Mouse (Mus musculus) limb, embryonic 11.5 days (tissue): ENCODE results near the gene Pfkfb4. TPM values are rescaled to one million over a fixed set of nuclear protein-coding genes. Genes with fewer than 3 reads are reported as not detected.

Experiments used
- ATAC-seq: fragments of 200-750 bp; cut with Nextera tagmentation; 2 replicates; pipeline ENCODE4 v1.8.0; 2017; ENCODE audit warnings: low read depth; ENCODE audit not compliant: insufficient number of reproducible peaks, low FRiP score, low TSS enrichment
- DNase-seq: peaks from one replicate; pipeline ENCODE4 v3.0.0-alpha.2; 2015; ENCODE audit warnings: low spot score
- H3K27ac ChIP-seq: fragments of 300-500 bp; sonication (generic); replicated peaks from 2 replicates; pipeline ENCODE4 v1.5.1; 2014; ENCODE audit warnings: low read depth, mild to moderate bottlenecking, low read length
- H3K27me3 ChIP-seq: fragments of 300-500 bp; sonication (generic); 2 replicates; pipeline ENCODE4 v1.6.1; 2014; ENCODE audit warnings: mild to moderate bottlenecking, low read length, mixed read lengths; ENCODE audit not compliant: control insufficient read depth, insufficient read depth
- H3K36me3 ChIP-seq: fragments of 300-500 bp; sonication (generic); 2 replicates; pipeline ENCODE4 v1.6.1; 2014; ENCODE audit warnings: mild to moderate bottlenecking, low read length, moderate library complexity, mixed read lengths; ENCODE audit not compliant: control insufficient read depth, insufficient read depth
- H3K4me1 ChIP-seq: fragments of 300-500 bp; sonication (generic); 2 replicates; pipeline ENCODE4 v1.6.1; 2014; ENCODE audit warnings: low read length, mixed read lengths; ENCODE audit not compliant: control insufficient read depth, insufficient read depth
- H3K4me2 ChIP-seq: fragments of 300-500 bp; sonication (generic); 2 replicates; pipeline ENCODE4 v1.6.1; 2014; ENCODE audit warnings: low read depth, mild to moderate bottlenecking, moderate library complexity; ENCODE audit not compliant: severe bottlenecking
- H3K4me3 ChIP-seq: fragments of 300-500 bp; sonication (generic); 2 replicates; pipeline ENCODE4 v1.5.1; 2014; ENCODE audit warnings: low read depth, low read length
- H3K9ac ChIP-seq: fragments of 300-500 bp; sonication (generic); 2 replicates; pipeline ENCODE4 v1.6.1; 2014; ENCODE audit warnings: mild to moderate bottlenecking, low read length
- H3K9me3 ChIP-seq: fragments of 300-500 bp; sonication (generic); 2 replicates; pipeline ENCODE4 v1.6.1; 2016; ENCODE audit warnings: low read length; ENCODE audit not compliant: control insufficient read depth
- WGBS: fragments of 180-500 bp; shearing (Covaris S2); extraction: QIAGEN DNeasy Blood & Tissue Kit; methylation state at CpG from one replicate; pipeline ENCODE4 v1.1.7; 2014; 5-methylcytosine and 5-hydroxymethylcytosine counted together
- polyA plus RNA-seq: library from polyadenylated mRNA; unstranded; fragments of >200 nt; fragmentation: Nextera tagmentation; extraction: Ambion mirVana; gene quantifications from 2 replicates; pipeline ENCODE4 v1.2.1, GENCODE M21; 2014

Pfkfb4 gene
- polyA plus RNA-seq, 1 experiment from 2014 or later, result 9.4 TPM

- Histone ChIP-seq H3K27me3 (no peaks in the 10 kb centered on the region), H3K4me1 (peaks cover 11% of the 10 kb centered on the region), H3K36me3 (peaks cover 11% of the 10 kb centered on the region; the same call in 1 of the 2 replicates), H3K9me3 (no peaks in the 10 kb centered on the region), H3K4me3 (no peak overlapping the region), H3K4me2 (peak overlapping the region; percentile 24; the same call in 1 of the 2 replicates), H3K27ac (0 out of 2 replicates have a peak overlapping the region, but pooled peaks have one; percentile 30), H3K9ac (no peak overlapping the region)
- WGBS, result 87% methylated on average over 12 of the region's 12 CpGs
- DNase-seq (no peak), ATAC-seq (no peak)
Observed at GRCm38 (mm10) chr9:109055271-109056030, 63.9 kb downstream of the Pfkfb4 start.

GRCm38 (mm10) chr9:109056081-109056690 lies 64.6 kb downstream of the Pfkfb4 start:
- H3K27me3 ChIP-seq, result no peaks in the 10 kb centered on the region
- H3K9me3 ChIP-seq, result no peaks in the 10 kb centered on the region
- H3K4me1 ChIP-seq, result peaks cover 11% of the 10 kb centered on the region
- no peak overlapping the region for H3K4me3 ChIP-seq
- 93% methylated on average over 17 of the region's 17 CpGs for WGBS
- DNase-seq (no peak), ATAC-seq (no peak)
- H3K27ac ChIP-seq, result no peak overlapping the region
- no peak overlapping the region for H3K9ac ChIP-seq
- no peak overlapping the region for H3K4me2 ChIP-seq
- H3K36me3 ChIP-seq, result peaks cover 11% of the 10 kb centered on the region; the same call in 1 of the 2 replicates

DNA sequence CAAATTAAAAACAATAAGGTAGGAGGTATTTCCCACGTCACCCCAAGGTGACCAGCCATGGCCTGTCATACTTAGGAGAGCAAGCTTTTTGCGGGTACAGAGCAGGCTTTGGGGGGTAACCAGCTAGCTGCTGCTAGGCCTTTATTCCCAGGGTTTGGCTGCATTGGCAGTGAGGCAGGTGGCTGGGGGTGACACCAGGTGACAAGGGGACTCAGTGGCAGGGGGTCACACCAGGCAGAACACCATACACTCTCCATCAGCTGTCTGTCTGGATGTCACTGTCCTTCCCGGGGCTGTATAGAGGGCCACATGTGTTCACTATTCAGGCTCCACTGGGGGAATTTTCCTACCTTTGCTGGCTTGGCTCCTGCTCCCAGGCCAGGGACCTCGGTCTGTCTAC lies 65.3 kb downstream of the Pfkfb4 start:
- Histone ChIP-seq H3K9ac (no peak overlapping the region), H3K27ac (no peak overlapping the region), H3K27me3 (no peaks in the 10 kb centered on the region), H3K4me3 (no peak overlapping the region), H3K9me3 (no peaks in the 10 kb centered on the region), H3K4me2 (no peak overlapping the region), H3K36me3 (peaks cover 11% of the 10 kb centered on the region; the same call in 1 of the 2 replicates), H3K4me1 (peaks cover 11% of the 10 kb centered on the region)
- DNase-seq (no peak), ATAC-seq (no peak)
- whole genome bisulfite sequencing, result 84% methylated on average over 4 of the region's 4 CpGs

DNA sequence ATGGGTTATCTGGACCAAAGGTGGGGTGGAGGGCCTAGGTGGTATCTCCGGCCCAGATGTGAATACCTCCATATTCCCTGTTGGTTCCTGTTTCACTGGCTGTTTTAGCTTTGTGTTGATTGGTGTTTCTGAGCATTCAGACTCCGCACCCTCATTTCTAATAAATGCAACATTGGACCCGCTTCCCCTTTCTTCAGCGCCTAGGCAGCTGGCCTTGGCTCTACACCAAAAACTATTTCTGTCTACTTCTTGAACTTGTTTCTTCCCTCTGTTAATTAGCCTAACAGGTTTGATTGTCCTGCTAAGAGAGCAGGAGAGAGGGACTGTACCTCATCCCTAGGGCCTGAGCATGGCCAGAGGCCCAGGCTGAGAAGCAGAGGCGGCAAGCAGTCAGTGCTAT lies 66.0 kb downstream of the Pfkfb4 start:
- Histone ChIP-seq H3K36me3 (peaks cover 11% of the 10 kb centered on the region; the same call in 1 of the 2 replicates), H3K27ac (no peak overlapping the region), H3K4me3 (no peak overlapping the region), H3K9ac (no peak overlapping the region), H3K4me2 (no peak overlapping the region), H3K27me3 (no peaks in the 10 kb centered on the region), H3K9me3 (no peaks in the 10 kb centered on the region), H3K4me1 (peaks cover 11% of the 10 kb centered on the region)
- DNase-seq (no peak), ATAC-seq (no peak)
- 94% methylated on average over 5 of the region's 5 CpGs for WGBS

DNA sequence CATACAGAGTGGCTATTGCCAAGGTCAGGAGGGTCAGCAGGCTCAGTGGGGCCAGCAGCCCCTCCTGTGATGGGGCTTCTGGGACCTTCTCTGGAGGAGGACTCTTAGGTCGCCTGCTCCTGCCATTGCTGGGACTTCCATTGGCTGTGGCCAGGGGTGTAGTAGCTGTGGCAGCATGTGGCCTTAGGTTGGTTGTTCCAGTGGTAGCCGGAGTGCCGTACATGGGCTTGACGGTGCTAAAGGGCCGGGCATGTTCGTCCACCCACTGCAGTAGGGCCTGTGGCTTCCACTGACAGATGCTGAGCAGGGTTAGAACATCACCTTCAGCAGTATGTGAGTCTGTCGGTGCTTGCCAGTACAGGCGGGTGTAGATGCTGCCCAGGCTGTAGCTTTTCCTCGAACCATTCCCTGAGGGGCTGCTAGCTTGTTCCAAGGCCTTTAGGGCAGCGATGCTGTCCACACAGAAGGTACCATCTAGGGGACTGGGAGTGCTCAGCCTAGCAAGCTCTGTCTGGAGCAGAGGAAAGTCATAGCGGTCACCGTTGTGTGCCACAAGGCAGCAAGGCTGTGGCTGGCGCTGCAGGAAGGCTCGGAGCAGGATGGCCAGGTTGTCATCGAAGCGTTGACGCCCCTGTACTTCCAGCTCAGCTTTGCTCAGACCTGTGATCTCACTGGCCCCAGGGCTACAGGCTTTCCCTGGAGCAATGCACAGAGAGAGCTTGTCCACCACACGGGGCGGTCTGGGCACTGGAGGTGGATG lies 66.6 kb downstream of the Pfkfb4 start:
- no peak overlapping the region for H3K4me3 ChIP-seq

DNA sequence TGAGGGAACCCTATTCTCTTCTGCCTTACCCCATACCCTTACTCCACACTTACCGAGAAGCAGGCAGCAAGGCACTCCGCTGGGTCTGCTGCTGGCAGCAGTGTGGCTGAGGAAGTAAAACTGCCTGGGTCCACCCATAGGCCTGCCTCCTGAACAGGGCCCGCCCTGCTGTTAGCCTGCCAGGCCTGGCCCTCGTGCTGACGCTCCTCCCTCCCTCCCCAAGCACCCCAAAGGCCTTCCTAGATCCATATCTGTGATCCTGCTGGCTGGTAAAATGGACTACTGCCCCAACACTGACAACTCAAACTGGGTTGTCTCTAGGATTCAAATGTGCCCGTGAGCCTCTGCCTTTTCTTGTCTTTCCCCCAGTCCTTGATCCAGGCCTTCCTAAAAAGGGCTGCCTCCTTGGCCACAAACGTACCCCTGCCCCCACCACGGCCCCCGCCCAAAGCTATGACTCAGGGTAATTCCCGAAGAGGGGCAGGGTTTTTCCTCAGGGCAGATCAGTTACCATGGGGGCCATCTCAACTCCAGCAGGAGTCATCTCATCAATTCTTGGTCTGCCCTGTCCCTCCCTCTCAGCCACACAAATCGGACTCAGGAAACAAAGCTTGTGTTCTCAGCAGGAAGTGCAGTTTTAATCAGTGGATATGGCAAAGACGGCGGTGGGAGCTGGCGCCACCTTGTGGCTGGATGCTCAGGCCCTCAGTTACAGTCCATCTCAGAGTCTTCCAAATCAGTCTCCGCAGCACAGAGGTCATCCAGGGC lies 67.7 kb downstream of the Pfkfb4 start, which contains the start of gene Trex1:
TSS of gene Trex1 (minus strand) at position 599 of the 768 bp plus-strand sequence.
- Histone ChIP-seq H3K4me1 (peaks cover 11% of the 10 kb centered on the region), H3K4me2 (peak within 1 kb of the TSS; percentile 36), H3K36me3 (peaks cover 20% of the 10 kb centered on the region), H3K4me3 (peak within 1 kb of the TSS; percentile 14; the same call in 1 of the 2 replicates), H3K27me3 (no peaks in the 10 kb centered on the region), H3K9me3 (no peaks in the 10 kb centered on the region), H3K9ac (peak within 1 kb of the TSS; percentile 53), H3K27ac (peak within 1 kb of the TSS; percentile 64; the same call in 1 of the 2 replicates)
- 32% methylated on average over 15 of the region's 15 CpGs for WGBS
- DNase-seq (peak; percentile 91), ATAC-seq (peak; percentile 63)

More for the DNA sequence above, 66.6 kb downstream of the Pfkfb4 start:
- Histone ChIP-seq H3K36me3 (peaks cover 13% of the 10 kb centered on the region; the same call in 1 of the 2 replicates), H3K4me2 (no peak overlapping the region), H3K9me3 (no peaks in the 10 kb centered on the region), H3K4me1 (peaks cover 11% of the 10 kb centered on the region), H3K9ac (no peak overlapping the region), H3K27me3 (no peaks in the 10 kb centered on the region), H3K27ac (no peak overlapping the region)
- no peak for DNase-seq
- WGBS, result 94% methylated on average over 19 of the region's 19 CpGs
- no peak for ATAC-seq

- ATAC-seq (no peak), DNase-seq (no peak)
- Histone ChIP-seq H3K9ac (no peak overlapping the region), H3K4me2 (no peak overlapping the region), H3K4me1 (peaks cover 4% of the 10 kb centered on the region; the same call in 1 of the 2 replicates), H3K4me3 (no peak overlapping the region), H3K27me3 (no peaks in the 10 kb centered on the region), H3K27ac (no peak overlapping the region), H3K9me3 (no peaks in the 10 kb centered on the region), H3K36me3 (peaks cover 23% of the 10 kb centered on the region)
- WGBS, result 93% methylated on average over 16 of the region's 16 CpGs
Observed at GRCm38 (mm10) chr9:109060184-109060897, 68.8 kb downstream of the Pfkfb4 start.
